Mouse (Mus musculus) stomach, postnatal 0 days (tissue): ENCODE results near the gene Tnfrsf9.

Experiments used
- CTCF ChIP-seq: IDR thresholded peaks from 2 replicates; pipeline ENCODE4 v1.5.1; 2016; ENCODE audit warnings: antibody characterized with exemption, low read depth, mild to moderate bottlenecking, moderate library complexity
- EP300 ChIP-seq: optimal IDR thresholded peaks from 2 replicates; pipeline ENCODE3; 2016; ENCODE audit warnings: antibody characterized with exemption

GRCm38 (mm10) chr4:150879631-150880030, 34.7 kb upstream of the Tnfrsf9 start:
- TF ChIP-seq CTCF (no peak), EP300 (no peak)
